Comparison of ENCODE assay signal across 8 mouse cellular contexts in the genomic region with DNA sequence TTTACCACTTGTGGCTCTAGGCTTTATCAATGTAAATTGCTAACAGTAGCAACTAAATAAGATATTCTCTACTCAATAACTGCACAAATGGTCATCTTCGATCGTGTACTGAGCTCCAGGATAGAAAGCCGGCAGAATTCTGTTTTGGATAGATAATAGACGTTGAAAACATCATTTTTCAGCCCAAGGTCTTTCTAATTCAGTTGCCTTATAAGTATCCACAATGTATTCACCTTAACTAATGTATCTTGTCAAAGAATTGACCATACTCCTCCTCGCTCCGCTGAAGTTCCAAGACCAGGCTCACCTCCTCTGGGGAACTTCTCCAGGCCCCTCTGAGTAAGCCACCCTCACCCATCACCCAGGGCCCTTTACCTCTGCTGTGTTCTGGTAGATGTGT. TPM values are rescaled to one million over a fixed set of nuclear protein-coding genes. Genes with fewer than 3 reads are reported as not detected.
DNase-seq lines count a peak whose midpoint lies in the region; ATAC-seq and TF ChIP-seq lines count a peak whose summit lies in the region.

No protein-coding gene starts in this region.

- no peaks in the 10 kb centered on the region for H3K9me3 ChIP-seq in lung, embryonic 14.5 days (ENCODE audit: low read depth, low read length)
- H3K9me3 ChIP-seq in forebrain, embryonic 11.5 days (ENCODE audit: control insufficient read depth, low read length), result no peaks in the 10 kb centered on the region; the same call in 1 of the 2 replicates
- no peaks in the 10 kb centered on the region for H3K9me3 ChIP-seq in limb, embryonic 10.5 days (replicated peaks)
- no peaks in the 10 kb centered on the region for H3K9me3 ChIP-seq in neural tube, embryonic 14.5 days (ENCODE audit: control insufficient read depth, low read length)

- H3K36me3 ChIP-seq in lung, embryonic 14.5 days (ENCODE audit: insufficient read depth), result peaks cover 12% of the 10 kb centered on the region; the same call in 1 of the 2 replicates
- H3K36me3 ChIP-seq in forebrain, embryonic 11.5 days (ENCODE audit: control insufficient read depth, insufficient read depth, low read length), result peaks cover 12% of the 10 kb centered on the region
- H3K36me3 ChIP-seq in limb, embryonic 10.5 days, result peaks cover 44% of the 10 kb centered on the region
- H3K36me3 ChIP-seq in neural tube, embryonic 14.5 days (ENCODE audit: control insufficient read depth, insufficient read depth, low read length), result peaks cover 5% of the 10 kb centered on the region

- ATAC-seq in lung, embryonic 14.5 days (ENCODE audit: insufficient read depth), result no peak
- ATAC-seq in forebrain, embryonic 11.5 days (replicated peaks; ENCODE audit: low FRiP score), result no peak
- no peak for ATAC-seq in neural tube, embryonic 14.5 days (ENCODE audit: low read depth)

- peak overlapping the region; percentile 77 for H3K4me3 ChIP-seq in lung, embryonic 14.5 days (ENCODE audit: low read depth, low read length)
- H3K4me3 ChIP-seq in forebrain, embryonic 11.5 days (ENCODE audit: low read depth, low read length), result peak overlapping the region; percentile 86
- H3K4me3 ChIP-seq in limb, embryonic 10.5 days, result peak overlapping the region; percentile 91
- H3K4me3 ChIP-seq in neural tube, embryonic 14.5 days (ENCODE audit: low read depth, low read length), result peak overlapping the region; percentile 84

- no peaks in the 10 kb centered on the region for H3K27me3 ChIP-seq in lung, embryonic 14.5 days (ENCODE audit: insufficient read depth, low read length)
- no peaks in the 10 kb centered on the region for H3K27me3 ChIP-seq in forebrain, embryonic 11.5 days (ENCODE audit: control insufficient read depth, insufficient read depth, low read length)
- H3K27me3 ChIP-seq in limb, embryonic 10.5 days (ENCODE audit: low read depth, poor library complexity, severe bottlenecking), result no peaks in the 10 kb centered on the region
- no peaks in the 10 kb centered on the region for H3K27me3 ChIP-seq in neural tube, embryonic 14.5 days (ENCODE audit: control insufficient read depth, insufficient read depth, low read length)

- no peak overlapping the region for H3K27ac ChIP-seq in lung, embryonic 14.5 days (ENCODE audit: low read depth)
- no peak overlapping the region for H3K27ac ChIP-seq in forebrain, embryonic 11.5 days (ENCODE audit: low read depth, low read length)
- H3K27ac ChIP-seq in limb, embryonic 10.5 days, result peak overlapping the region; percentile 98
- H3K27ac ChIP-seq in neural tube, embryonic 14.5 days (ENCODE audit: low read depth, low read length), result no peak overlapping the region

- no peak for TF ChIP-seq CTCF in lung, embryonic 14.5 days (IDR thresholded peaks at IDR 0.05; ENCODE audit: low read depth)

- peak overlapping the region; percentile 65 for H3K4me2 ChIP-seq in lung, embryonic 14.5 days
- peak overlapping the region; percentile 73 for H3K4me2 ChIP-seq in forebrain, embryonic 11.5 days (ENCODE audit: low read depth, low read length, severe bottlenecking)
- H3K4me2 ChIP-seq in neural tube, embryonic 14.5 days (ENCODE audit: low read depth, low read length), result peak overlapping the region; percentile 71

- no peak for DNase-seq in lung, embryonic 14.5 days
- DNase-seq in lung, postnatal 14 days, result no peak
- no peak for DNase-seq in forebrain, embryonic 11.5 days (ENCODE audit: low spot score)
- DNase-seq in limb, embryonic 10.5 days (ENCODE audit: low spot score), result peak; percentile 47
- DNase-seq in gastrocnemius, postnatal 25 days, result no peak
- no peak for DNase-seq in urinary bladder, postnatal 14 days (ENCODE audit: low spot score)
- DNase-seq in gastrocnemius, postnatal 10 days, result no peak

- no peaks in the 10 kb centered on the region; the same call in 1 of the 2 replicates for H3K4me1 ChIP-seq in lung, embryonic 14.5 days (ENCODE audit: insufficient read depth)
- no peaks in the 10 kb centered on the region for H3K4me1 ChIP-seq in forebrain, embryonic 11.5 days (replicated peaks; ENCODE audit: control insufficient read depth, insufficient read depth, low read length)
- H3K4me1 ChIP-seq in limb, embryonic 10.5 days, result peaks cover 19% of the 10 kb centered on the region
- peaks cover 5% of the 10 kb centered on the region for H3K4me1 ChIP-seq in neural tube, embryonic 14.5 days (ENCODE audit: control insufficient read depth, insufficient read depth, low read length)

- H3K9ac ChIP-seq in lung, embryonic 14.5 days, result no peak overlapping the region
- H3K9ac ChIP-seq in forebrain, embryonic 11.5 days (ENCODE audit: low read length), result peak overlapping the region; percentile 97
- H3K9ac ChIP-seq in neural tube, embryonic 14.5 days (replicated peaks; ENCODE audit: low read depth, low read length), result 0 out of 2 replicates have a peak overlapping the region, but pooled peaks have one; percentile 8

- 36% methylated on average over 6 of the region's 6 CpGs for WGBS in lung, embryonic 14.5 days
- WGBS in forebrain, embryonic 11.5 days, result 44% methylated on average over 6 of the region's 6 CpGs
- 58% methylated on average over 6 of the region's 6 CpGs for WGBS in limb, embryonic 10.5 days
- WGBS in neural tube, embryonic 14.5 days, result 49% methylated on average over 6 of the region's 6 CpGs

RNA-seq across cellular contexts. Expression of a gene that starts 1.2 kb away (rescaled TPM):
- polyA plus RNA-seq in lung, embryonic 14.5 days (2014; fragmentation: Nextera tagmentation; extraction: Ambion mirVana), result 31.1 and 36.2 TPM in 2 replicates
- 119 and 130 TPM in 2 replicates for polyA plus RNA-seq in forebrain, embryonic 11.5 days (2014; fragmentation: Nextera tagmentation; extraction: Ambion mirVana)
- polyA plus RNA-seq in limb, embryonic 10.5 days (2016; fragmentation: Nextera tagmentation; extraction: Ambion mirVana), result 90.3 and 107 TPM in 2 replicates
- 109 and 129 TPM in 2 replicates for polyA plus RNA-seq in neural tube, embryonic 14.5 days (2014; fragmentation: Nextera tagmentation; extraction: Ambion mirVana)
- total RNA-seq in gastrocnemius, postnatal 25 days (2021), result under 1 TPM; 0.77 to 0.99 TPM
- total RNA-seq in gastrocnemius, postnatal 10 days (2021), result 1 to 10 TPM; 1.6 to 3.1 TPM

RNA-seq across cellular contexts. Expression of a gene that starts 40.3 kb away (rescaled TPM):
- polyA plus RNA-seq in lung, embryonic 14.5 days (2014; fragmentation: Nextera tagmentation; extraction: Ambion mirVana), result 119 and 136 TPM in 2 replicates
- polyA plus RNA-seq in forebrain, embryonic 11.5 days (2014; fragmentation: Nextera tagmentation; extraction: Ambion mirVana), result 153 and 156 TPM in 2 replicates
- polyA plus RNA-seq in limb, embryonic 10.5 days (2016; fragmentation: Nextera tagmentation; extraction: Ambion mirVana), result 138 and 172 TPM in 2 replicates
- polyA plus RNA-seq in neural tube, embryonic 14.5 days (2014; fragmentation: Nextera tagmentation; extraction: Ambion mirVana), result 131 and 143 TPM in 2 replicates
- total RNA-seq in gastrocnemius, postnatal 25 days (2021), result 10 to 100 TPM; 22.6 to 25.1 TPM
- total RNA-seq in gastrocnemius, postnatal 10 days (2021), result 10 to 100 TPM; 31.4 to 39.7 TPM

RNA-seq across cellular contexts. Expression of a gene that starts 54.3 kb away (rescaled TPM):
- polyA plus RNA-seq in lung, embryonic 14.5 days (2014; fragmentation: Nextera tagmentation; extraction: Ambion mirVana), result 43.0 and 45.7 TPM in 2 replicates
- polyA plus RNA-seq in forebrain, embryonic 11.5 days (2014; fragmentation: Nextera tagmentation; extraction: Ambion mirVana), result 104 and 111 TPM in 2 replicates
- 182 and 195 TPM in 2 replicates for polyA plus RNA-seq in limb, embryonic 10.5 days (2016; fragmentation: Nextera tagmentation; extraction: Ambion mirVana)
- 9.3 and 12.1 TPM in 2 replicates for polyA plus RNA-seq in neural tube, embryonic 14.5 days (2014; fragmentation: Nextera tagmentation; extraction: Ambion mirVana)
- not detected for total RNA-seq in gastrocnemius, postnatal 25 days (2021)
- 1 to 10 TPM in 1 of 2 experiments, not detected in 1; 1.3 TPM for total RNA-seq in gastrocnemius, postnatal 10 days (2021)
